Mouse (Mus musculus) brain, embryonic 14.5 days (tissue): ENCODE data around the gene Inca1.

Experiments
- CTCF ChIP-seq: fragments of 200-500 bp; IDR thresholded peaks from 2 replicates; pipeline ENCODE4 v1.5.1; 2012; ENCODE audit warnings: inconsistent platforms, mild to moderate bottlenecking, moderate library complexity, borderline replicate concordance; ENCODE audit not compliant: insufficient read depth, insufficient read length; ENCODE audit errors: extremely low read depth
- POLR2A ChIP-seq: fragments of 200-500 bp; IDR thresholded peaks from 2 replicates; pipeline ENCODE4 v1.6.1; 2012; ENCODE audit warnings: mild to moderate bottlenecking, inconsistent platforms, borderline replicate concordance; ENCODE audit not compliant: poor library complexity, insufficient read depth, insufficient read length, severe bottlenecking; ENCODE audit errors: extremely low read depth

- TF ChIP-seq POLR2A (no peak), CTCF (no peak)
Observed at GRCm38 (mm10) chr11:70679361-70679760, 20.6 kb downstream of the Inca1 start.
